Mouse (Mus musculus) ES-Bruce4 (cell line): ENCODE measurements around the gene Gpnmb.

Experiments used
- CTCF ChIP-seq: IDR thresholded peaks from one replicate; pipeline ENCODE4 v1.8.1; 2011; ENCODE audit warnings: low read depth, low read length
- POLR2A ChIP-seq: IDR thresholded peaks from one replicate; pipeline ENCODE4 v1.8.1; 2011; ENCODE audit warnings: low read length; ENCODE audit not compliant: insufficient read depth

- TF ChIP-seq CTCF, result no peak
- TF ChIP-seq POLR2A, result no peak
These were observed 60.7 kb downstream of the Gpnmb start for GRCm38 (mm10) chr6:49096933-49097461.
